Mouse (Mus musculus) forebrain, postnatal 0 days (tissue): ENCODE data around the gene Kctd2. TPM values are rescaled to one million over a fixed set of nuclear protein-coding genes. Genes with fewer than 3 reads are reported as not detected.

Experiments
- ATAC-seq: fragments of 200-750 bp; cut with Nextera tagmentation; 2 replicates; pipeline ENCODE4 v1.8.0; 2017; ENCODE audit warnings: mild to moderate bottlenecking, moderate library complexity
- DNase-seq: peaks from one replicate; pipeline ENCODE4 v3.0.0-alpha.2; 2015
- H3K27ac ChIP-seq: fragments of 300-500 bp; sonication (generic); 2 replicates; pipeline ENCODE4 v1.5.1; 2014; ENCODE audit warnings: low read depth, mild to moderate bottlenecking, antibody characterized with exemption, low read length, moderate library complexity, mixed read lengths
- H3K27me3 ChIP-seq: fragments of 300-500 bp; sonication (generic); 2 replicates; pipeline ENCODE4 v1.6.1; 2014; ENCODE audit warnings: mild to moderate bottlenecking, low read length, mixed read lengths; ENCODE audit not compliant: insufficient read depth
- H3K36me3 ChIP-seq: fragments of 300-500 bp; sonication (generic); 2 replicates; pipeline ENCODE4 v1.6.1; 2014; ENCODE audit warnings: mild to moderate bottlenecking, moderate library complexity; ENCODE audit not compliant: insufficient read depth
- H3K4me1 ChIP-seq: fragments of 300-500 bp; sonication (generic); 2 replicates; pipeline ENCODE4 v1.6.1; 2014; ENCODE audit warnings: antibody characterized with exemption; ENCODE audit not compliant: insufficient read depth
- H3K4me2 ChIP-seq: fragments of 300-500 bp; sonication (generic); 2 replicates; pipeline ENCODE4 v1.6.1; 2014; ENCODE audit warnings: low read depth, mild to moderate bottlenecking, moderate library complexity
- H3K4me3 ChIP-seq: fragments of 300-500 bp; sonication (generic); 2 replicates; pipeline ENCODE4 v1.5.1; 2014; ENCODE audit warnings: low read depth, low read length, mixed read lengths
- H3K9ac ChIP-seq: fragments of 300-500 bp; sonication (generic); 2 replicates; pipeline ENCODE4 v1.6.1; 2014; ENCODE audit warnings: mild to moderate bottlenecking
- H3K9me3 ChIP-seq: fragments of 300-500 bp; sonication (generic); 2 replicates; pipeline ENCODE4 v1.6.1; 2016; ENCODE audit warnings: low read length
- CTCF ChIP-seq: sonication (generic); IDR thresholded peaks from 2 replicates; pipeline ENCODE4 v1.5.1; 2016; ENCODE audit warnings: antibody characterized with exemption, control low read depth, low read depth
- WGBS: fragments of 180-500 bp; shearing (Covaris S2); extraction: QIAGEN DNeasy Blood & Tissue Kit; methylation state at CpG from one replicate; pipeline ENCODE4 v1.1.7; 2014; 5-methylcytosine and 5-hydroxymethylcytosine counted together
- polyA plus RNA-seq: library from polyadenylated mRNA; unstranded; fragments of >200 nt; fragmentation: Nextera tagmentation; extraction: Ambion mirVana; gene quantifications from 2 replicates; pipeline ENCODE4 v1.2.1, GENCODE M21; 2015
- total RNA-seq: library from RNA; depleted of rRNA; stranded (reverse); fragments of >200 nt; gene quantifications from 2 replicates; pipeline ENCODE4 v1.2.3, GENCODE M21; 2014; rRNA removed

Gene Kctd2
- total RNA-seq (31.7 TPM in 2 replicates), polyA plus RNA-seq (27.1 and 29.3 TPM in 2 replicates)

GRCm38 (mm10) chr11:115419531-115420237 lies at the start of gene Kctd2, which contains the start of gene Atp5h:
Gene Kctd2 (plus strand): TSS chr11:115420128.
Gene Atp5h (minus strand): TSS chr11:115419962.
- Histone ChIP-seq H3K4me1 (peaks cover 14% of the 10 kb centered on the region), H3K36me3 (peaks cover 32% of the 10 kb centered on the region), H3K27ac (peak within 1 kb of the TSS; percentile 89), H3K4me2 (peak within 1 kb of the TSS; percentile 92), H3K9me3 (no peaks in the 10 kb centered on the region), H3K27me3 (no peaks in the 10 kb centered on the region), H3K9ac (peak within 1 kb of the TSS; percentile 90), H3K4me3 (peak within 1 kb of the TSS; percentile 49)
- no peak for TF ChIP-seq CTCF
- WGBS = 2% methylated on average over 55 of the region's 56 CpGs
- ATAC-seq = peak; percentile 99
- peak; percentile 98 for DNase-seq

DNA sequence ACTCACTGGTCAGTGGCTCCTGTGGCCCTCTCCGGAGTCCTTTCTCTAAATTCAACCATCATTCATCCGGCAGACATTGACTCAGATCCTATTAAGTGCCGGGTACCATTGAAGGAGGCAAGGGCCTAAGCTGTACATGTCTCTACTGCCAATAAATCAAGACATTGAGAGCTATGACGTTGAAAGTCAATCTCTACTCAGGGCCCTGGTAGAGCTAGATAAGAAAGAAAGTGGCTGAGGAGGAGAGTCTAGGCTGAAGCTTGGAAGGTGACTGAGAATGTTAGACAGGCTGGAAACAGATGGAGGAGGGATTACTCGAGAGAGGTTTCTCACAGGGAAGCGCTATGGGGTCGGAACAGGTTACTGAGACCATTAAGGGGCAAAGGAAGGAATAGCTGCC lies 49.6 kb upstream of the Kctd2 start:
- peaks cover 6% of the 10 kb centered on the region for H3K4me1 ChIP-seq
- no peaks in the 10 kb centered on the region for H3K27me3 ChIP-seq
- ATAC-seq (no peak), DNase-seq (no peak)
- H3K4me2 ChIP-seq = no peak overlapping the region
- no peak overlapping the region for H3K9ac ChIP-seq
- H3K36me3 ChIP-seq = no peaks in the 10 kb centered on the region
- H3K9me3 ChIP-seq = no peaks in the 10 kb centered on the region
- H3K4me3 ChIP-seq = no peak overlapping the region
- WGBS = 57% methylated on average over 7 of the region's 7 CpGs
- TF ChIP-seq CTCF = no peak
- H3K27ac ChIP-seq = no peak overlapping the region

DNA sequence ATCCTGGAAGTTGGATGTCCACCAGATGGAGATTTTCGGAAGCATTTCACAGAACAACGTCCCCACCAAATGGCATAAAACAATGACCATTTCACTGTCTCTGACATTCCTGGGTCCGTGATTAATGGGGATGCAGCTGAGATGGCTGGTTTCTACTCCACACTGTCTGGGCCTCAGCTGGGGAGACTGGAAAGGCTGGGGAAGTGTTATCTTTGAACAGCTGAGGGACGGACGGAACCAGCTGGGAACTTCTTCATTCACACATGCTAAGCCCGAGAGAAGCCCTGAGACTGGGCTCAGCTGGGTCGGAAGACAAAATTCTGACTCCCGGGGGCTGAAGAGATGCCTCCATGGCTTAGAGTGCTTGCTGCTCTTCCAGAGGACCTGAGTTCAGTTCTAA lies 48.6 kb upstream of the Kctd2 start:
- Histone ChIP-seq H3K27ac (no peak overlapping the region), H3K4me3 (no peak overlapping the region), H3K36me3 (no peaks in the 10 kb centered on the region), H3K4me1 (peaks cover 6% of the 10 kb centered on the region), H3K9ac (no peak overlapping the region), H3K4me2 (no peak overlapping the region), H3K27me3 (no peaks in the 10 kb centered on the region), H3K9me3 (no peaks in the 10 kb centered on the region)
- DNase-seq (no peak), ATAC-seq (no peak)
- WGBS = 77% methylated on average over 8 of the region's 8 CpGs
- TF ChIP-seq CTCF = no peak

DNA sequence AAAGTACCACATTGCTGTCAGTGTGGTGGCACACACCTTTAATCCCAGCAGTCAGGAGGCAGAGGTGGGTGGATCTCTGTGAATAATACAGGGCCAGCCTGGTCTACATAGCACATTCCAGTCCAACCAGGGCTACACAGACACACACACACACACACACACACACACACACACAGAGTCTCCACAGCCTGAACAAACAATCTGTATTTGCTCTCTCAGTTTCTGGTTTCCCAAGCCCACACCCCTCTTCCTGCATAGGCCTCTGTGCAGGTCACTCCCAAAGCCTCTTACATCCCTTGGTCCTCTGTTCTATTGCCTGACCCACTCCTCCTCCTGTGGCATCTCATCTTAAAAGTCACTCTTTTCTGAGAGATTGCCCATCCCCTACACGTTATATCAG lies 47.9 kb upstream of the Kctd2 start:
- no peaks in the 10 kb centered on the region for H3K36me3 ChIP-seq
- no peak overlapping the region for H3K9ac ChIP-seq
- no peak for DNase-seq
- H3K27ac ChIP-seq = no peak overlapping the region
- H3K4me3 ChIP-seq = no peak overlapping the region
- no peaks in the 10 kb centered on the region for H3K27me3 ChIP-seq
- WGBS = 60% methylated on average over 1 of the region's 1 CpGs
- H3K9me3 ChIP-seq = no peaks in the 10 kb centered on the region
- TF ChIP-seq CTCF = no peak
- H3K4me1 ChIP-seq = peaks cover 6% of the 10 kb centered on the region
- no peak overlapping the region for H3K4me2 ChIP-seq
- no peak for ATAC-seq

DNA sequence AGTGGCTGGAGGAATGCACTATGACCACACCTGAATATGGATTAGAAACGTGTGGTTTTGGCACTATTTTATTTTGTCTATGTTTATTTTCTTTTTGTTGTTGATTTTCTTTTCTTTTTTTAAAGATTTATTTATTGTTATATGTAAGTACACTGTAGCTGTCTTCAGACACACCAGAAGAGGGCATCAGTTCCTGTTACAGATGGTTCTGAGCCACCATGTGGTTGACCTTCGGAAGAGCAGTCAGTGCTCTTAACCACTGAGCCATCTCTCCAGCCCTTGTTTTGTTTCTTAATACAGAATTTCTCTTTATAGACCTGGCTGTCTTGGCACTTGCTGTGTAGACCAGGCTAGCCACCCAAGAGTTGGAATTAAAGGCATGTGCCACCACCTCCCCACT lies 47.2 kb upstream of the Kctd2 start:
- Histone ChIP-seq H3K4me3 (no peak overlapping the region), H3K36me3 (no peaks in the 10 kb centered on the region), H3K9me3 (no peaks in the 10 kb centered on the region), H3K27me3 (no peaks in the 10 kb centered on the region), H3K9ac (no peak overlapping the region), H3K4me2 (no peak overlapping the region), H3K4me1 (peaks cover 6% of the 10 kb centered on the region), H3K27ac (no peak overlapping the region)
- DNase-seq = no peak
- 54% methylated on average over 2 of the region's 2 CpGs for WGBS
- TF ChIP-seq CTCF = no peak
- no peak for ATAC-seq

GRCm38 (mm10) chr11:115373805-115374694 lies 45.9 kb upstream of the Kctd2 start:
- TF ChIP-seq CTCF = peak; percentile 26
- 1% methylated on average over 30 of the region's 30 CpGs for WGBS
- H3K9ac ChIP-seq = peak overlapping the region; percentile 72
- peak overlapping the region; percentile 75 for H3K4me2 ChIP-seq
- peaks cover 6% of the 10 kb centered on the region for H3K4me1 ChIP-seq
- no peaks in the 10 kb centered on the region for H3K27me3 ChIP-seq
- no peaks in the 10 kb centered on the region for H3K36me3 ChIP-seq
- peak; percentile 85 for DNase-seq
- H3K27ac ChIP-seq = peak overlapping the region; percentile 57
- peak; percentile 92 for ATAC-seq
- H3K9me3 ChIP-seq = no peaks in the 10 kb centered on the region
- H3K4me3 ChIP-seq = peak overlapping the region; percentile 39
